Mouse (Mus musculus) CD4-positive naive resting alpha-beta T cell, adult 76 days (primary cell): ENCODE results near the gene Mgat1. TPM values are rescaled to one million over a fixed set of nuclear protein-coding genes. Genes with fewer than 3 reads are reported as not detected.

Experiments used
- total RNA-seq: library from RNA; stranded (reverse); gene quantifications from one replicate; pipeline ENCODE4 v1.2.4, GENCODE M21; 2023

Gene Mgat1
- total RNA-seq: 46.4 TPM

GRCm38 (mm10) chr11:49243727-49244594 is at the start of gene Mgat1:
Mgat1 (plus strand) TSS chr11:49244191.

GRCm38 (mm10) chr11:49203129-49203768 is 40.7 kb upstream of the Mgat1 start, which contains the start of gene Zfp62:
Zfp62 (plus strand) TSS chr11:49203292.

GRCm38 (mm10) chr11:49278222-49278621 is 34.2 kb downstream of the Mgat1 start, which contains the start of gene Olfr1393:
Olfr1393 (plus strand) TSS chr11:49278304.

GRCm38 (mm10) chr11:49284982-49285381 is 41.0 kb downstream of the Mgat1 start, which contains the start of gene Olfr1392:
Olfr1392 (plus strand) TSS chr11:49285282.

DNA sequence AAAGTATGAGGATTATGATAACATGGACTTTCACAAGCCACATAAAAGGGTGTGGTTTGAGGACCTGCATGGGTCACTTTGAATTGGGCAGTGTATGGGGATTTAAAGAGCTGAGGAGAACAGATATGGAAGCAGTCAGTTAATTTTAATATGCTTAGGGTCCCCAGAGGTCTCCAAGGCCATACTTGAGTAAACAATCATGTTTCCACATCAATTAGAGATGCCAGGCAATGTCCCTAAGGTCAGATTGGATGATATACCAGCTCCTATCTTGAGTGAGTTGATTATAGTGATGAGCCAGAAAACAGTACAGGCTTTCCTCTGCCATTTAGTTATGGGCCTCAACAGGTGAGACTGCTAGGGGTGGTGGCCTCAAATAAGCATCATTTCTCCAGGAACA is 60.5 kb downstream of the Mgat1 start, which contains the start of gene Olfr10:
Gene Olfr10, plus strand, starts transcription at position 301 of the 400 bp plus-strand sequence.

Other genes with a start within 250 kb of the Mgat1 start
- gene 9930111J21Rik2, start 192.9 kb upstream of the Mgat1 start, total RNA-seq: 128 TPM
- gene Tgtp2, start 180.0 kb upstream of the Mgat1 start, total RNA-seq: 70.1 TPM
- 87.3 TPM for gene Ifi47, start 167.6 kb upstream of the Mgat1 start, total RNA-seq
- gene Olfr1396, start 129.3 kb upstream of the Mgat1 start, total RNA-seq: not detected
- not detected for gene Olfr1395, start 101.9 kb upstream of the Mgat1 start, total RNA-seq
- gene Olfr1394, start 89.8 kb upstream of the Mgat1 start, total RNA-seq: not detected
- not detected for gene Btnl9, start 57.0 kb upstream of the Mgat1 start, total RNA-seq
- gene Zfp62, start 40.9 kb upstream of the Mgat1 start, total RNA-seq: 106 TPM
- 0.44 TPM for gene Olfr1393, start 34.1 kb downstream of the Mgat1 start, total RNA-seq
- gene Olfr1392, start 41.1 kb downstream of the Mgat1 start, total RNA-seq: not detected
- not detected for gene Olfr10, start 60.5 kb downstream of the Mgat1 start, total RNA-seq
- not detected for gene Olfr1391, start 78.6 kb downstream of the Mgat1 start, total RNA-seq
- not detected for gene Olfr1390, start 91.0 kb downstream of the Mgat1 start, total RNA-seq
- gene Olfr1389, start 178.9 kb downstream of the Mgat1 start, total RNA-seq: not detected
- gene Olfr1388, start 192.4 kb downstream of the Mgat1 start, total RNA-seq: not detected
- not detected for gene Olfr1387, start 211.2 kb downstream of the Mgat1 start, total RNA-seq
- gene Olfr1386, start 220.9 kb downstream of the Mgat1 start, total RNA-seq: not detected
- not detected for gene Olfr1385, start 244.9 kb downstream of the Mgat1 start, total RNA-seq